Mouse (Mus musculus) olfactory bulb, adult 2 months (tissue): ENCODE measurements around the gene Slitrk4.

Experiments used
- CTCF ChIP-seq: fragments of 200-500 bp; IDR thresholded peaks from 2 replicates; pipeline ENCODE4 v1.5.1; 2012; ENCODE audit warnings: low read depth, mild to moderate bottlenecking, low read length, moderate library complexity; ENCODE audit not compliant: insufficient read depth
- POLR2A ChIP-seq: fragments of 200-500 bp; IDR thresholded peaks from 2 replicates; pipeline ENCODE4 v1.6.1; 2012; ENCODE audit warnings: mild to moderate bottlenecking, low read depth, low read length, moderate library complexity; ENCODE audit not compliant: insufficient read depth

DNA sequence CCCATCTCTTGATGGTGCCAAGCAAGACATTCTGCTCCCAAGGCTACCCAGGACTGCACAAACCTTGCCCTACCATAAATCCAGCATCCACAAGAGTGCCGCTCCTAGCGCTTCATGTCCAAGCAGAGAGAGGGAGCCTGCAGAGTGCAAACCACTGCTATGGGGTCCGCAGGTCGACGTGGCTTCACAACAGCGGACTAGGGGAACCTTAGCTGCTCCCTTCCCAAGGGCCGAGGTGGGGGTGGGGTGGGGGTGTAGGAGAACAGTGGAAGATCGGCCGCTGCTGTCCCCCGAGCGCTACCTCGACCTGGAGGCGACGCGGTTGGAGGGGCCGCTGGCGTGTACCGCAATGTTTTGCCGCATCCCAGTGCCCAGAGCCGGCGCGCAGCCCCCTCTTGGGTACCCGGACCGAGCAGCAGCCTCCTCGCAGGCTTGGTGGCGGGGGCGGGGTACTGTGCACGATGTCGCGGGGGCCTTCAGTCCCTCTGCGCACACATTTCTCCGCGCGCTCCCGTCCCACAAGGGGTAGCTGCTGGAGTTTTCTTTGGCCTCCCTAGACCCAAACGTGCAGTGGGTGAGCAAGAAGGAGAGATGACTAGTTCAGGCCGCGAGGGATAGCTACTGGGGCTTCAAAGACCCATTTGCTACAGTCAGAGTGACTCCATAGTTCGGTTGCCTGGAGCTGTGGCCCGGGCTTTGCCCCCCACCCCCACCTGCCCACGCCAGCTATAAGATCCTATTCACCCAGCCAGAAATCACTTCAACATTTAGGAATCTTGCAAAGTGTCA, 1.1 kb downstream of the Slitrk4 start:
- TF ChIP-seq POLR2A (no peak), CTCF (no peak)
